Mouse (Mus musculus): ENCODE results near the gene Kxd1.
A peak's percentile ranks its signal among the peaks of the same experiment; 100 is the strongest.

Kxd1 gene

GRCm38 (mm10) chr8:70467907-70468306 lies 59.8 kb downstream of the Kxd1 start:
- DNase-seq (ENCODE audit: low read depth, low spot score), result no peak

GRCm38 (mm10) chr8:70467229-70467725 lies 60.5 kb downstream of the Kxd1 start:
- no peak for DNase-seq (ENCODE audit: low read depth, low spot score)

GRCm38 (mm10) chr8:70466771-70467170 lies 61.0 kb downstream of the Kxd1 start:
- DNase-seq (ENCODE audit: low read depth, low spot score), result peak; percentile 54

- DNase-seq (ENCODE audit: low read depth, low spot score), result no peak
These were observed 61.5 kb downstream of the Kxd1 start for GRCm38 (mm10) chr8:70466305-70466704.

- no peak for DNase-seq (ENCODE audit: low read depth, low spot score)
These were observed 62.1 kb downstream of the Kxd1 start for GRCm38 (mm10) chr8:70465701-70466100.

GRCm38 (mm10) chr8:70464162-70464561 lies 63.6 kb downstream of the Kxd1 start:
- DNase-seq (ENCODE audit: low read depth, low spot score), result no peak

GRCm38 (mm10) chr8:70463306-70463705 lies 64.5 kb downstream of the Kxd1 start:
- no peak for DNase-seq (ENCODE audit: low read depth, low spot score)

- DNase-seq (ENCODE audit: low read depth, low spot score), result no peak
These were observed 65.3 kb downstream of the Kxd1 start for GRCm38 (mm10) chr8:70462516-70462813.

- DNase-seq (ENCODE audit: low read depth, low spot score), result no peak
These were observed 65.8 kb downstream of the Kxd1 start for GRCm38 (mm10) chr8:70461765-70462515.

- DNase-seq (ENCODE audit: low read depth, low spot score), result no peak
These were observed 67.2 kb downstream of the Kxd1 start for GRCm38 (mm10) chr8:70460606-70461005.

- no peak for DNase-seq (ENCODE audit: low read depth, low spot score)
These were observed 67.6 kb downstream of the Kxd1 start for GRCm38 (mm10) chr8:70460199-70460598.

GRCm38 (mm10) chr8:70459636-70460035 lies 68.1 kb downstream of the Kxd1 start:
- no peak for DNase-seq (ENCODE audit: low read depth, low spot score)

- no peak for DNase-seq (ENCODE audit: low read depth, low spot score)
These were observed 69.3 kb downstream of the Kxd1 start for GRCm38 (mm10) chr8:70458462-70458861.

Measured in skeletal muscle tissue, adult 2 months (tissue).